Mouse (Mus musculus) adrenal gland, postnatal 4 days (tissue): ENCODE measurements around the gene Mfsd13b. TPM values are rescaled to one million over a fixed set of nuclear protein-coding genes. Genes with fewer than 3 reads are reported as not detected.
"Not testable (repeated sequence)": the region's sequence is repeated elsewhere in the genome, so short reads cannot be mapped to it uniquely, and the experiment has no call there.

Experiments
- DNase-seq, 2 experiments: peaks; one replicate each; pipeline ENCODE4 v3.0.0; 2021 to 2022; ENCODE audit warnings: low spot score in 2 of 2, mixed read lengths in 2 of 2
- total RNA-seq, 2 experiments: library from RNA; stranded (reverse); gene quantifications; 2 replicates each; pipeline ENCODE4 v1.2.3; 2021

Gene Mfsd13b
- total RNA-seq, 2 experiments from 2014 or later: not detected

DNA sequence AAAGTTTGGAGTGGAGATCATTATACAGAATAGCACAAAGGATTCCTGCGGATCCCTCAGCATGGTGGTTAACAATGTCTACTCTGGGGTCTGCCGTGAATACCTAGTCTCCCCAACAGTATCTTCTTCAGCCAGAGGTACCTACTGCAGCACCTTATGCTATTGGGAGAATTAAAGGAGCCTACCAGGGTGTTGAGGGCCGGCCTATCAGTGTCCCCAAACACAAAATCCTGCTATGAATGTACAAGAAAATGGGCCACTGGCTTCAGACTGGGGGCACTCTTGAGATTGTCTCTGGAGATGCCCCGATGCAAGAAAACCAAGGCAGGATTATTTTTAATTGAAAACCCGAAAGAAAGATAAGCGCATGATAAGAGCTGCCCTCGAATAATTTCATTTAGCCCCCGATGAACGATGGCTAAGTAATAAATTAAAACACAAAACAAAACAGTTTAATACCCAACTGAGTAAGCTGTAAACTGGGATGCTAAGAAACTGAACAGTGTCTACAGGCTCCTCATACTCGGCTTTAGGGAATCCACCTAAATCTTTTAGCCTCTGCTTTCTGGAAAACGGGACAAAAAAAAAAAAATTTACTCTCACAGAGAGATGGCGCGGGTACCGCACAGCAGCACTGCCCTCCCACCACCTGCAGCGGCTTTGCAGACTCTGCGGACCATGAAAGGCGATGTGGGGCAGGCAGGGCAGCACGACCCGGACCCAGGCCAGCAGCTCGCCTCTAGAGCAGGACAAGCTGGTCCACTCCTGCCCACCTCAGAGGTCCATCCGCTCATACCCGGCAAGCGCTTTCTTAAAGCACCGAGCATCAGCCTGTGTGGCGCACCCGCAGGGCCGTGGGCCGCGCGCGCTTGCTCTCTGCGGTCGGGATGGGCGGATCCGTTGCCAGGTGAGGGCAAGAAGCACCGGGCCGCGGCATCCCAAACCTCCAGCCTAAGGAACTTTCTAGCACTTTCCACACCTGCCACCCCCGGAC, 1.1 kb upstream of the Mfsd13b start:
- peak; percentile 7 to 13 for DNase-seq

DNA sequence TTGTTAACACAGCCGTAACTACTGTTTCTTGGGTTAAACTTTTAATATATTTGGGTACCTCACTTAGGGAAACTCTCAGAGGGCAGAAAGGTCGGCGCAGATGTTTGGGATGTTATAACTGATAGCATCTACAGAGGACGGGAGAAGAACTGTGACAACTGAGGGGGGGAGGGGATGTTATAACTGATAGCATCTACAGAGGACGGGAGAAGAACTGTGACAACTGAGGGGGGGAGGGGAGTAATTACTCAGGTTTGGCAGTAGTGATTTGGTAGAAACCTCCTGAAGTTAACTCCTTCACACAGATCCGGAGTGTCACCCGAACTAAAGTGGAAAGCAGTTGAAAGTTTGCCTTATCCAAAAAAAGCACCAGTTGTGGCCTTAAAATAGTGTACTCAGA, 659 bp downstream of the Mfsd13b start:
- no peak for DNase-seq

- DNase-seq: no peak
These were observed 8.9 kb downstream of the Mfsd13b start for GRCm38 (mm10) chr7:120991191-120991590.

GRCm38 (mm10) chr7:120999021-120999530, 16.8 kb downstream of the Mfsd13b start:
- no peak for DNase-seq

- no peak for DNase-seq
These were observed 17.9 kb downstream of the Mfsd13b start for GRCm38 (mm10) chr7:121000065-121000822.

- DNase-seq: no peak
These were observed 19.6 kb downstream of the Mfsd13b start for GRCm38 (mm10) chr7:121001879-121002278.

- no peak for DNase-seq
These were observed 20.2 kb downstream of the Mfsd13b start for GRCm38 (mm10) chr7:121002407-121002928.

DNA sequence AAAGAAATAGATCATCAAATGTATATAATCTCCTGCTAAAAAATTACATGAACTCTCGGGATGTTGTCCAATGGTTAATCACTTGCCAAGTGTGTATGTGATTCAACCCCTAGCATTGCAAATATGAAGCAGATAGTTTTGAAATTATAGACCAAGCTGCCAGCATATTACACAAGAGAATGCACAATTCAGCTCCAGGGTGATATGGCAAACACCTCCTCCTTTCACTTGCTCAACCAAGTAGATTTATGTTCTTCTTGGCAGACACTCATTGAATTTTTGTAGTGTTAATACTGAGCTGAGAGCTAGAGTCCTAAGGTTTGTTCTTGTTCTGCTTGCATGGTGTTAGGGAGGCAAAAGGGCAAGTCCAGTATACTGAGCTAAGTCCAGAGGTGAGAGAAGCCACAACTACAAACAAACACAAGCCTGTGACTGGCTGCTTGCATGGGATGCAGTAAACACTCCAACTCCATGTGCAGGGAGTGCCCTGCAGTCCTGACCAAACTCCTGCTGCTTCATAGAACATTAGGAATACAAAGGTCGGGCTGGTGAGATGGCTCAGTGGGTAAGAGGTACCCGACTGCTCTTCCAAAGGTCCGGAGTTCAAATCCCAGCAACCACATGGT, 21.6 kb downstream of the Mfsd13b start:
- no peak for DNase-seq

GRCm38 (mm10) chr7:121011794-121012689, 29.7 kb downstream of the Mfsd13b start:
- DNase-seq: no peak

DNA sequence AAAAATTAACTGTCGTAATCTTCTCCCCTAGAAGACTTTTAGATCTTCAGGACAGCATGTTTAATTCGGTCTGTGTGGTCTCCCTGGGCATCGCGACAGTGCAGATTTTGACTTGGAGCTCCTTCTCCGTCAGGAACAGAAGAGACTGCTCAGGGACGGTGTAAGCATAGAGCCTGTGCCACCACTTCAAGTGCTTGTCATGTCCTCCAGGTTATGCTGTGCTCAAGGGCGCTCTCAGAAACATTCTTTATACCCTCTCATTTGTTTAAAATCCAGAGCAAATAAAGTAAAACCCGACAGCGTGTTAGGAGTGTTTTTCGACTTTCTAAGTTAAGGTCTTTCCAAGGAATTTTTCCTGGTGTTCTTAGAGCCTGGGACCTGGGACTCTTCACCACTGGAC, 32.2 kb downstream of the Mfsd13b start:
- DNase-seq: no peak

DNA sequence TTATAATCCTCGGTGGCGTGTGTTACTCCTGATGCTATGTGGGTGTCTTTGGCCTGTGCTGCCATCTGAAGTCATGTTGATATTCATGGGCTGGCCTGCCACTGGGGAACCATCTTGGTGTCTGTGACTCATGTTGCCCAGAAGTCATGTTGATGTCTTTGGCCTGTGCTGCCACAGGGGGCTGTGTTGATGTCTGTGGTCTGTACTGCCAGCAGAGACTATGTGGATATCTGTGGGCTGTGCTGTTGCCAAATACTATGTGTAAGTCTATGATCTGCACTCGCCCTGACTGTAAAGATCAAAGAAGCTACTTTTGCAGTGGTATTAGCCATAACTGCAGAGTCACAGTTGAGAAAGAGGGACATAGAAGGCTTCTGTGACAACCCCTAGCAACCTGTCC, 36.5 kb downstream of the Mfsd13b start:
- no peak for DNase-seq

DNA sequence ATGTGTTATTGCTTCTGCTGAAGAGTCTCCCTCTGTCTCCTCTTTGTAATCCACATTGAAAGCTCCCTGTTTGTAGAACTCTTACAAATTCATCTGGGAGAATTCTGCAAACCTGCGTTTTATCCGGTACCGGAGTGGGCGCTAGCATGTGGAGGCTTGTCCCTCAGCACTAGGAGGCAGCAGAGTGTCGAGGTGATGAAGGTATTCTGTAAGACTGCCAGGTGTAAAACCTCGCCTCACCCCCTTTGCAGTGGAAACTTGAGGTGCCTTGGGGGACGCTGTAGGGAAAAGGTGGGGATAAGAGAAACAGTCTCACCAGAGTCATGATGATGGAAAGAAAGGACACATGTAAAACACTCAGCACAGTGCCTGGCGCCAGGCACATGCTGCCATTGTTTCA, 38.0 kb downstream of the Mfsd13b start:
- DNase-seq: no peak

DNA sequence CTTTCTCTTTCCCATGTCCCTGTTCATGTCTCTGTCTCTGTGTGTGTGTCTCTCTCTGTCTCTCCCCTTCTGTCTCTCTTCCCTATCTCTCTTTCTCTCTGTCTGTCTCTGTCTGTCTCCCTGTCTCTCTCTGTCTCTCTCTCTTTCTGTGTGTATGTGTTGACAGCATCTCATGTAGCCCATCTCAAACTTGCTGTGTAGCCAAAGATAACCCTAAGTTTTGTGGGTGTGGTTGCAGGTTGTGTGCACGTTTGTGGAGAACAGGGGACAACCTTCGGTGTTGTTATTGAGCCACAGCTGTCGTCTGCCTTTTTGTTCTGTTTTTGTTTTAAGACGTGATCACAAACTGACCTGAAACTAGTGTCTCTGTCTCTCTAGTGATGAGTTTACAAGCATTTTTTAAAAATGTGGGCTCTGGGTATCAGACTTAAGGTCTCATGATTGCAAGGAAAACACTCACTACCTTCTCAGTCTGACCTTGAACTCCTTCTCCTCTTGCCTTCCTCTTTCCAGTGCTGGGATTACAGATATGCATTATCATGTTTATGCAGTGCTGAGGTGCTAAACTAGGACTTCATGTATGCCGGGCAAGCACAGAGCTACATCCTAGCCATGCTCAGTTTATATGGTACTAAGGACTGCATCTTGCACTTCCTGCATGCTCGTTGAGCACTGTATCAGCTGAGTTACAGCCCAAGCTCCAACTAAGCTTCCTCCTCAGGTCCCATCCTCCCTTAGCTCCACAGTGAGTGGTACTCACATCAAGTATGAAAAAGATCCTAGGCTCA, 43.1 kb downstream of the Mfsd13b start:
- no peak for DNase-seq

GRCm38 (mm10) chr7:121026300-121026699, 44.0 kb downstream of the Mfsd13b start:
- no peak for DNase-seq

DNA sequence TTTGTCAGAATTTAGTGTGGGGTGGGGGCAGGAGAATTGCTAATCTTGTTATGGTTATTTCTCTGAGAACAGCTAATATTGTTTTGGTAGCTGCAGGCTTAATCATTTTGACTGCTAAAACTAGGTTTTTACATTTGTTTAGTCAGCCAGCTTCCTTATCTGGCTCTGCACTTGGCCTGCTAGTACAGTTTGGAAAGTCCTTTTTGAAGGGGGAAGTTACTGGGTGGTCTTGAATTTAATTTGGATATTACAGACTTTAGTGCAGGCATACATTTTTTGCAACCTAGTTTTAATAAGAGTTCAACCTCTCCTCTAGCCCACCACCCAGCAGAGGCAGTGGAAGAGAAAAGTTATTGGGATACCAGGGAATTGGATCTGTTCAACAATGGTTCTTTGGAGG, 47.6 kb downstream of the Mfsd13b start:
- DNase-seq: not testable (repeated sequence)

- peak; percentile 92 to 96 for DNase-seq
These were observed 51.7 kb downstream of the Mfsd13b start, which contains the start of gene Mettl9 for GRCm38 (mm10) chr7:121033856-121034652. Mettl9 (plus strand) TSS chr7:121034445.

GRCm38 (mm10) chr7:121034701-121035141, 52.4 kb downstream of the Mfsd13b start:
- DNase-seq: no peak

DNA sequence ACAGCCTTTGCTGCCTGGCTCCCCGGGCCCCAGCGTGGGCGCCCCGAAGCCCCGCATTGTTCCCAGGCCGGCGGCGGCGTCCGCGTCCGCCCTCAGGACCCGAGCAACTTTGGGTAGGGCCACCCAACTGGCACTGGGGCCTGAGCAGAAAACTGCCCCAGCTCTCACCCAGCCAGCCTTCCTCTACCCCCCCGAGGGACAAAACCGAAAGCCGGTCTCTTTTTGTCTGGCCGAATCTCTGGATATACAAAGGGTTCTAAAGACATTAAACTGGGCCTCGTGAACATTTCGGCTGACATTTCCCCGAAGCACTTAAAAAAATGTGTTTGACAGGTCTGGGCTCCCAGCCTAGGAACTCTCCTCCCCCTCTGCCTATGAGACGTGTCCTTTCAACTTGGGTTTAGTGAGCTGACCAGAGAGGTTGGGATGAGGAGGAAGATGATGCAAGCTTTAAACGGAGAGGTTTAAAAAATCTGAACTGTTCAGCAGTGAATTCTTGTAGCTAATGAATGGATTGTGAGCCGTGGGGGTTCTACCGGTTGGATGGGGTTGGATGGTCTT, 52.9 kb downstream of the Mfsd13b start:
- DNase-seq: peak; percentile 6 to 29
